Mouse (Mus musculus) heart, adult 2 months (tissue): ENCODE results near the gene Gucy2g. TPM values are rescaled to one million over a fixed set of nuclear protein-coding genes. Genes with fewer than 3 reads are reported as not detected.

Experiments used
- DNase-seq, 2 experiments: peaks; one replicate each; pipeline ENCODE4 v3.0.0; 2021
- H3K27ac ChIP-seq: fragments of 200-600 bp; 2 replicates; pipeline ENCODE4 v1.8.1; 2022
- H3K27me3 ChIP-seq: fragments of 200-500 bp; 2 replicates; pipeline ENCODE4 v1.6.1; 2012; ENCODE audit warnings: mild to moderate bottlenecking, low read length, inconsistent platforms, mixed read lengths; ENCODE audit not compliant: control insufficient read depth, insufficient read depth
- H3K36me3 ChIP-seq: fragments of 200-500 bp; 2 replicates; pipeline ENCODE4 v1.6.1; 2012; ENCODE audit warnings: low read length, inconsistent platforms; ENCODE audit not compliant: control insufficient read depth, insufficient read depth
- H3K4me1 ChIP-seq: fragments of 200-500 bp; 2 replicates; pipeline ENCODE4 v1.6.1; 2011; ENCODE audit warnings: low read length; ENCODE audit not compliant: control insufficient read depth, insufficient read depth
- H3K4me3 ChIP-seq: fragments of 200-600 bp; 2 replicates; pipeline ENCODE4 v1.8.1; 2022
- H3K79me2 ChIP-seq: fragments of 200-500 bp; replicated peaks from 2 replicates; pipeline ENCODE4 v1.6.1; 2012; ENCODE audit warnings: mild to moderate bottlenecking, inconsistent platforms, low read length, moderate library complexity, mixed read lengths; ENCODE audit not compliant: control insufficient read depth, insufficient read depth
- H3K9ac ChIP-seq: fragments of 200-500 bp; 2 replicates; pipeline ENCODE4 v1.6.1; 2012; ENCODE audit warnings: low read depth, mild to moderate bottlenecking, control low read depth, inconsistent platforms, low read length, mixed read lengths
- CTCF ChIP-seq: fragments of 200-600 bp; IDR thresholded peaks from 2 replicates; pipeline ENCODE4 v1.8.1; 2022; ENCODE audit warnings: antibody characterized with exemption, mild to moderate bottlenecking, moderate library complexity
- EP300 ChIP-seq: fragments of 200-500 bp; IDR thresholded peaks from 2 replicates; pipeline ENCODE4 v1.6.1; 2011; ENCODE audit warnings: low read depth, low read length, control low read depth; ENCODE audit not compliant: insufficient read depth
- POLR2A ChIP-seq: fragments of 200-500 bp; IDR thresholded peaks from 2 replicates; pipeline ENCODE4 v1.6.1; 2011; ENCODE audit warnings: mild to moderate bottlenecking, low read depth, low read length, control low read depth; ENCODE audit not compliant: insufficient read depth
- WGBS: fragments of 180-500 bp; shearing (Covaris S2); methylation state at CpG from one replicate; pipeline ENCODE4 v1.1.7; 2018; 5-methylcytosine and 5-hydroxymethylcytosine counted together
- intact Hi-C: fragments of 180-260 bp; cut with DNase I; formaldehyde crosslinking; loops from one replicate; pipeline ENCODE4 v1.15.1; 2025
- polyA plus RNA-seq: library from polyadenylated mRNA; depleted of rRNA; stranded (reverse); fragments of >200 nt; gene quantifications from 2 replicates; pipeline ENCODE4 v1.2.3, GENCODE M21; 2012
- total RNA-seq, 2 experiments: library from RNA; stranded (reverse); gene quantifications; 2 replicates each; pipeline ENCODE4 v1.2.3; 2021

Gene Gucy2g
- total and polyA plus RNA-seq, 3 experiments = 0.07 to 0.12 TPM; not detected in 1

- DNase-seq = no peak
- no peaks in the 10 kb centered on the region for H3K79me2 ChIP-seq
- 60% methylated on average over 3 of the region's 3 CpGs for WGBS
- no peaks in the 10 kb centered on the region for H3K27me3 ChIP-seq
- intact Hi-C loops = no loop called here
- TF ChIP-seq CTCF = no peak
- no peak for TF ChIP-seq POLR2A
- no peak for TF ChIP-seq EP300
- H3K4me1 ChIP-seq = peaks cover 4% of the 10 kb centered on the region
- H3K27ac ChIP-seq = no peak overlapping the region
- H3K9ac ChIP-seq = no peak overlapping the region
- no peak overlapping the region for H3K4me3 ChIP-seq
- no peaks in the 10 kb centered on the region for H3K36me3 ChIP-seq
Observed at GRCm38 (mm10) chr19:55185651-55186050, 55.4 kb downstream of the Gucy2g start.

- intact Hi-C loops = no loop called here
- H3K27ac ChIP-seq = no peak overlapping the region
- H3K9ac ChIP-seq = no peak overlapping the region
- H3K4me1 ChIP-seq = peaks cover 4% of the 10 kb centered on the region
- H3K36me3 ChIP-seq = no peaks in the 10 kb centered on the region
- no peaks in the 10 kb centered on the region for H3K79me2 ChIP-seq
- TF ChIP-seq POLR2A = no peak
- no peak for TF ChIP-seq EP300
- TF ChIP-seq CTCF = no peak
- no peak overlapping the region for H3K4me3 ChIP-seq
- no peaks in the 10 kb centered on the region for H3K27me3 ChIP-seq
- no peak for DNase-seq
- 66% methylated on average over 7 of the region's 7 CpGs for WGBS
Observed at GRCm38 (mm10) chr19:55185074-55185473, 56.0 kb downstream of the Gucy2g start.

GRCm38 (mm10) chr19:55184442-55184841 is 56.6 kb downstream of the Gucy2g start:
- WGBS = 53% methylated on average over 7 of the region's 7 CpGs
- H3K9ac ChIP-seq = no peak overlapping the region
- TF ChIP-seq POLR2A (no peak), EP300 (0 out of 2 replicates have a peak, but pooled peaks have one; percentile 11), CTCF (no peak)
- H3K36me3 ChIP-seq = no peaks in the 10 kb centered on the region
- H3K4me3 ChIP-seq = no peak overlapping the region
- intact Hi-C loops = no loop called here
- no peaks in the 10 kb centered on the region for H3K27me3 ChIP-seq
- H3K79me2 ChIP-seq = no peaks in the 10 kb centered on the region
- DNase-seq = no peak
- H3K4me1 ChIP-seq = peaks cover 2% of the 10 kb centered on the region; the same call in 1 of the 2 replicates
- H3K27ac ChIP-seq = no peak overlapping the region

GRCm38 (mm10) chr19:55180433-55180832 is 60.6 kb downstream of the Gucy2g start, which contains the start of gene Tectb:
Tectb (plus strand) TSS chr19:55180733.
- Histone ChIP-seq H3K27me3 (no peaks in the 10 kb centered on the region), H3K79me2 (no peaks in the 10 kb centered on the region), H3K4me1 (peaks cover 2% of the 10 kb centered on the region; the same call in 1 of the 2 replicates), H3K36me3 (no peaks in the 10 kb centered on the region), H3K4me3 (no peak within 1 kb of the TSS), H3K9ac (no peak within 1 kb of the TSS), H3K27ac (no peak within 1 kb of the TSS)
- TF ChIP-seq CTCF (no peak), EP300 (no peak), POLR2A (no peak)
- intact Hi-C loops = no loop called here
- DNase-seq = no peak
- 83% methylated on average over 5 of the region's 5 CpGs for WGBS

- Histone ChIP-seq H3K79me2 (no peaks in the 10 kb centered on the region), H3K4me1 (no peaks in the 10 kb centered on the region), H3K9ac (no peak overlapping the region), H3K4me3 (no peak overlapping the region), H3K27ac (no peak overlapping the region), H3K36me3 (no peaks in the 10 kb centered on the region), H3K27me3 (no peaks in the 10 kb centered on the region)
- TF ChIP-seq CTCF (no peak), EP300 (no peak), POLR2A (no peak)
- DNase-seq = no peak
- WGBS = 98% methylated on average over 3 of the region's 3 CpGs
- intact Hi-C loops = no loop called here
Observed at GRCm38 (mm10) chr19:55177143-55177542, 63.9 kb downstream of the Gucy2g start.

- Histone ChIP-seq H3K9ac (no peak overlapping the region), H3K27me3 (no peaks in the 10 kb centered on the region), H3K36me3 (peaks cover 3% of the 10 kb centered on the region; the same call in 1 of the 2 replicates), H3K79me2 (no peaks in the 10 kb centered on the region), H3K4me1 (no peaks in the 10 kb centered on the region), H3K27ac (no peak overlapping the region), H3K4me3 (no peak overlapping the region)
- intact Hi-C loops = no loop called here
- TF ChIP-seq POLR2A = no peak
- TF ChIP-seq EP300 = no peak
- TF ChIP-seq CTCF = no peak
- no peak for DNase-seq
- WGBS = 72% methylated on average over 1 of the region's 1 CpGs
Observed at GRCm38 (mm10) chr19:55171585-55171984, 69.5 kb downstream of the Gucy2g start.
